In genomic region chr7:28353267-28353666, GRCm38 (mm10) we compare ENCODE assay signal across 14 mouse cellular contexts. TPM values are rescaled to one million over a fixed set of nuclear protein-coding genes. Genes with fewer than 3 reads are reported as not detected.
DNase-seq lines count a peak whose midpoint lies in the region; ATAC-seq and TF ChIP-seq lines count a peak whose summit lies in the region.
"Had no signal": no experiment of that assay in that cellular context is flagged by ENCODE, and none has a peak within 500 bp of the region (broad histone marks: within the 10 kb centered on the region; RNA-seq: fewer than 3 reads in every experiment).

No protein-coding gene starts in this region.

- DNase-seq in heart, postnatal 0 days (ENCODE audit: low spot score): no peak
- DNase-seq in heart, postnatal 25 days (ENCODE audit: low spot score): no peak
- DNase-seq in lung, postnatal 0 days (ENCODE audit: low spot score): no peak
- DNase-seq in lung, adult 18-20 months: no peak
- no peak for DNase-seq in ES-E14 (ENCODE audit: low read depth, low spot score)
- no peak for DNase-seq in liver, postnatal 0 days
- DNase-seq in spleen, postnatal 4 days (ENCODE audit: low spot score in 2 of 2): no peak
- DNase-seq: adrenal gland, postnatal 25 days; gastrocnemius, postnatal 14 days had no signal

- H3K27ac ChIP-seq in heart, postnatal 0 days (ENCODE audit: low read depth): no peak overlapping the region
- H3K27ac ChIP-seq in lung, postnatal 0 days (ENCODE audit: low read length): no peak overlapping the region
- H3K27ac ChIP-seq in ES-E14 (ENCODE audit: insufficient read depth, low read depth, low read length, poor library complexity, severe bottlenecking): no peak overlapping the region; the same call in 1 of the 2 replicates
- H3K27ac ChIP-seq in liver, postnatal 0 days (ENCODE audit: low read depth): no peak overlapping the region
- H3K27ac ChIP-seq: heart, embryonic 15.5 days; liver, embryonic 14.5 days had no signal

- peaks cover 29% of the 10 kb centered on the region for H3K4me1 ChIP-seq in heart, postnatal 0 days (ENCODE audit: control insufficient read depth, insufficient read depth)
- peaks cover 25% of the 10 kb centered on the region for H3K4me1 ChIP-seq in lung, postnatal 0 days (ENCODE audit: insufficient read depth, low read depth, low read length)
- H3K4me1 ChIP-seq in ES-E14 (ENCODE audit: control insufficient read depth in 2 of 2, insufficient read depth in 2 of 2, low read length in 2 of 2, poor library complexity in 1 of 2): peaks cover 5 to 7% of the 10 kb centered on the region in 2 experiments; a peak in 2 of 4 replicates
- peaks cover 25% of the 10 kb centered on the region for H3K4me1 ChIP-seq in liver, postnatal 0 days (ENCODE audit: insufficient read depth)

- TF ChIP-seq CTCF in heart, postnatal 0 days (IDR thresholded peaks at IDR 0.05; ENCODE audit: low read depth): 0 out of 2 replicates have a peak, but pooled peaks have one; percentile 10
- TF ChIP-seq CTCF in lung, postnatal 0 days (IDR thresholded peaks at IDR 0.05): peak; percentile 41
- TF ChIP-seq CTCF in liver, postnatal 0 days (IDR thresholded peaks at IDR 0.05; ENCODE audit: low read depth): peak; percentile 24; the same call in 1 of the 2 replicates

- ATAC-seq in heart, postnatal 0 days (ENCODE audit: insufficient read depth, low read depth): no peak
- no peak for ATAC-seq in lung, postnatal 0 days
- no peak for ATAC-seq in liver, postnatal 0 days
- no peak for ATAC-seq in erythroid progenitor cell, adult 5-6 weeks (replicated peaks; ENCODE audit: low FRiP score, poor library complexity, severe bottlenecking)
- ATAC-seq: forebrain, embryonic 16.5 days had no signal

- no peak overlapping the region for H3K4me2 ChIP-seq in heart, postnatal 0 days (ENCODE audit: low read depth, low read length)
- no peak overlapping the region for H3K4me2 ChIP-seq in lung, postnatal 0 days (replicated peaks; ENCODE audit: low read depth, low read length)
- no peak overlapping the region for H3K4me2 ChIP-seq in liver, postnatal 0 days (ENCODE audit: low read depth, low read length)
- H3K4me2 ChIP-seq: heart, embryonic 15.5 days; midbrain, embryonic 11.5 days had no signal

- in situ Hi-C loops in ES-E14 (cut with MboI; ENCODE audit: low sequenced_read_pairs in 2 of 2, unreplicated experiment in 2 of 2): no loop called here

- WGBS in heart, postnatal 0 days: 91% methylated on average over 2 of the region's 2 CpGs
- WGBS in lung, postnatal 0 days: 92% methylated on average over 2 of the region's 2 CpGs
- 85% methylated on average over 2 of the region's 2 CpGs for WGBS in liver, postnatal 0 days (ENCODE audit: insufficient replicate concordance)

- peaks cover 30% of the 10 kb centered on the region for H3K36me3 ChIP-seq in heart, postnatal 0 days (replicated peaks; ENCODE audit: control insufficient read depth, insufficient read depth, low read length)
- 0 out of 2 replicates have a peak, but pooled peaks cover 6% of the 10 kb centered on the region for H3K36me3 ChIP-seq in lung, postnatal 0 days (ENCODE audit: insufficient read depth, low read length)
- H3K36me3 ChIP-seq in ES-E14 (ENCODE audit: control insufficient read depth, insufficient read depth, low read length, poor library complexity, severe bottlenecking): peaks cover 34% of the 10 kb centered on the region
- peaks cover 23% of the 10 kb centered on the region for H3K36me3 ChIP-seq in liver, postnatal 0 days (replicated peaks; ENCODE audit: insufficient read depth, low read length)

- H3K4me3 ChIP-seq in heart, postnatal 0 days (ENCODE audit: low read depth, low read length): no peak overlapping the region
- H3K4me3 ChIP-seq in lung, postnatal 0 days (ENCODE audit: low read depth, low read length): no peak overlapping the region
- H3K4me3 ChIP-seq in ES-E14 (ENCODE audit: insufficient read depth in 1 of 2, low read depth in 1 of 2, low read length in 2 of 2, poor library complexity in 1 of 2, severe bottlenecking in 1 of 2): no peak overlapping the region
- H3K4me3 ChIP-seq in liver, postnatal 0 days (ENCODE audit: low read depth, low read length): no peak overlapping the region
- H3K4me3 ChIP-seq: heart, embryonic 15.5 days had no signal

- TF ChIP-seq EP300 in heart, postnatal 0 days (IDR thresholded peaks at IDR 0.05; ENCODE audit: low read depth): no peak
- TF ChIP-seq EP300 in lung, postnatal 0 days (IDR thresholded peaks at IDR 0.05): no peak
- no peak for TF ChIP-seq EP300 in liver, postnatal 0 days (IDR thresholded peaks at IDR 0.05; ENCODE audit: low read depth)

- H3K9me3 ChIP-seq in heart, postnatal 0 days (replicated peaks; ENCODE audit: control insufficient read depth, low read length): no peaks in the 10 kb centered on the region
- no peaks in the 10 kb centered on the region for H3K9me3 ChIP-seq in lung, postnatal 0 days (ENCODE audit: low read length)
- H3K9me3 ChIP-seq in ES-E14 (ENCODE audit: control insufficient read depth, insufficient read depth, low read depth, low read length): no peaks in the 10 kb centered on the region
- no peaks in the 10 kb centered on the region for H3K9me3 ChIP-seq in liver, postnatal 0 days (ENCODE audit: low read length)
- H3K9me3 ChIP-seq: heart, embryonic 15.5 days had no signal

- no peaks in the 10 kb centered on the region for H3K27me3 ChIP-seq in heart, postnatal 0 days (ENCODE audit: control insufficient read depth, insufficient read depth, low read length)
- H3K27me3 ChIP-seq in lung, postnatal 0 days (replicated peaks; ENCODE audit: insufficient read depth, low read length): no peaks in the 10 kb centered on the region
- no peaks in the 10 kb centered on the region for H3K27me3 ChIP-seq in liver, postnatal 0 days (ENCODE audit: insufficient read depth, low read length)
- H3K27me3 ChIP-seq: heart, embryonic 15.5 days had no signal

- H3K9ac ChIP-seq in heart, postnatal 0 days (replicated peaks; ENCODE audit: low read depth, low read length): no peak overlapping the region
- H3K9ac ChIP-seq in lung, postnatal 0 days (replicated peaks; ENCODE audit: low read depth): no peak overlapping the region
- H3K9ac ChIP-seq in ES-E14 (ENCODE audit: insufficient read depth, low read depth, low read length, poor library complexity, severe bottlenecking): peak overlapping the region; percentile 7; the same call in 1 of the 2 replicates
- no peak overlapping the region for H3K9ac ChIP-seq in liver, postnatal 0 days (replicated peaks)
- H3K9ac ChIP-seq: heart, embryonic 15.5 days; liver, embryonic 14.5 days had no signal

- intact Hi-C loops in heart, postnatal 25 days (cut with DNase I): loop anchor here (5.0 kb wide), 1 partner anchor 84 kb away; the partner anchor contains the start of gene Gmfg

RNA-seq across cellular contexts. Expression of gene Rps16, which starts 2.8 kb away (rescaled TPM):
- 145 and 161 TPM in 2 replicates for total RNA-seq in heart, postnatal 0 days (2014; rRNA removed; ENCODE audit: low replicate concordance)
- 481 and 513 TPM in 2 replicates for polyA plus RNA-seq in heart, postnatal 0 days (2015; fragmentation: Nextera tagmentation; extraction: Ambion mirVana)
- 100 to 1,000 TPM; 489 to 520 TPM for total RNA-seq in heart, postnatal 25 days (2021)
- polyA plus RNA-seq in lung, postnatal 0 days (2015; fragmentation: Nextera tagmentation; extraction: Ambion mirVana): 623 and 695 TPM in 2 replicates
- total RNA-seq in ES-E14 (2012; rRNA removed): 1,678 and 1,740 TPM in 2 replicates
- 653 and 673 TPM in 2 replicates for polyA plus RNA-seq in liver, postnatal 0 days (2015; fragmentation: Nextera tagmentation; extraction: Ambion mirVana)
- total RNA-seq in erythroid progenitor cell, adult 5-6 weeks (2015; ENCODE audit: low replicate concordance): 892 and 1,114 TPM in 2 replicates
- 132 and 239 TPM in 2 replicates for total RNA-seq in erythroid progenitor cell, adult 5-6 weeks (2017; ENCODE audit: low replicate concordance)

RNA-seq across cellular contexts. Expression of gene Supt5, which starts 14.7 kb away (rescaled TPM):
- total RNA-seq in heart, postnatal 0 days (2014; rRNA removed; ENCODE audit: low replicate concordance): 52.3 and 71.4 TPM in 2 replicates
- polyA plus RNA-seq in heart, postnatal 0 days (2015; fragmentation: Nextera tagmentation; extraction: Ambion mirVana): 36.4 and 36.6 TPM in 2 replicates
- total RNA-seq in heart, postnatal 25 days (2021): 10 to 100 TPM; 52.8 to 52.9 TPM
- 39.7 and 41.0 TPM in 2 replicates for polyA plus RNA-seq in lung, postnatal 0 days (2015; fragmentation: Nextera tagmentation; extraction: Ambion mirVana)
- total RNA-seq in ES-E14 (2012; rRNA removed): 83.7 and 87.8 TPM in 2 replicates
- polyA plus RNA-seq in liver, postnatal 0 days (2015; fragmentation: Nextera tagmentation; extraction: Ambion mirVana): 18.7 and 21.0 TPM in 2 replicates
- 33.5 and 37.8 TPM in 2 replicates for total RNA-seq in erythroid progenitor cell, adult 5-6 weeks (2015; ENCODE audit: low replicate concordance)
- 34.3 and 43.0 TPM in 2 replicates for total RNA-seq in erythroid progenitor cell, adult 5-6 weeks (2017; ENCODE audit: low replicate concordance)

RNA-seq across cellular contexts. Expression of gene Plekhg2, which starts 19.1 kb away (rescaled TPM):
- 23.5 and 41.7 TPM in 2 replicates for total RNA-seq in heart, postnatal 0 days (2014; rRNA removed; ENCODE audit: low replicate concordance)
- polyA plus RNA-seq in heart, postnatal 0 days (2015; fragmentation: Nextera tagmentation; extraction: Ambion mirVana): 11.8 and 13.7 TPM in 2 replicates
- 10 to 100 TPM; 13.1 to 20.4 TPM for total RNA-seq in heart, postnatal 25 days (2021)
- 22.4 and 26.7 TPM in 2 replicates for polyA plus RNA-seq in lung, postnatal 0 days (2015; fragmentation: Nextera tagmentation; extraction: Ambion mirVana)
- 15.0 TPM in 2 replicates for total RNA-seq in ES-E14 (2012; rRNA removed)
- polyA plus RNA-seq in liver, postnatal 0 days (2015; fragmentation: Nextera tagmentation; extraction: Ambion mirVana): 2.8 and 3.9 TPM in 2 replicates
- 2.1 and 5.8 TPM in 2 replicates for total RNA-seq in erythroid progenitor cell, adult 5-6 weeks (2015; ENCODE audit: low replicate concordance)
- total RNA-seq in erythroid progenitor cell, adult 5-6 weeks (2017; ENCODE audit: low replicate concordance): 1.0 and 3.1 TPM in 2 replicates

RNA-seq across cellular contexts. Expression of gene Zfp36, which starts 26.8 kb away (rescaled TPM):
- total RNA-seq in heart, postnatal 0 days (2014; rRNA removed; ENCODE audit: low replicate concordance): 10.8 and 19.2 TPM in 2 replicates
- 12.5 and 13.6 TPM in 2 replicates for polyA plus RNA-seq in heart, postnatal 0 days (2015; fragmentation: Nextera tagmentation; extraction: Ambion mirVana)
- total RNA-seq in heart, postnatal 25 days (2021): 10 to 100 TPM; 14.1 to 18.0 TPM
- 48.3 and 55.7 TPM in 2 replicates for polyA plus RNA-seq in lung, postnatal 0 days (2015; fragmentation: Nextera tagmentation; extraction: Ambion mirVana)
- 3.9 and 5.0 TPM in 2 replicates for total RNA-seq in ES-E14 (2012; rRNA removed)
- 13.5 and 21.1 TPM in 2 replicates for polyA plus RNA-seq in liver, postnatal 0 days (2015; fragmentation: Nextera tagmentation; extraction: Ambion mirVana)
- 39.8 and 50.5 TPM in 2 replicates for total RNA-seq in erythroid progenitor cell, adult 5-6 weeks (2015; ENCODE audit: low replicate concordance)
- total RNA-seq in erythroid progenitor cell, adult 5-6 weeks (2017; ENCODE audit: low replicate concordance): 3.9 and 6.4 TPM in 2 replicates

RNA-seq across cellular contexts. Expression of gene Med29, which starts 39.2 kb away (rescaled TPM):
- 42.1 and 51.4 TPM in 2 replicates for total RNA-seq in heart, postnatal 0 days (2014; rRNA removed; ENCODE audit: low replicate concordance)
- polyA plus RNA-seq in heart, postnatal 0 days (2015; fragmentation: Nextera tagmentation; extraction: Ambion mirVana): 44.1 and 45.8 TPM in 2 replicates
- total RNA-seq in heart, postnatal 25 days (2021): 10 to 100 TPM; 18.2 to 20.9 TPM
- 29.9 and 30.2 TPM in 2 replicates for polyA plus RNA-seq in lung, postnatal 0 days (2015; fragmentation: Nextera tagmentation; extraction: Ambion mirVana)
- 34.8 and 50.8 TPM in 2 replicates for total RNA-seq in ES-E14 (2012; rRNA removed)
- polyA plus RNA-seq in liver, postnatal 0 days (2015; fragmentation: Nextera tagmentation; extraction: Ambion mirVana): 18.0 and 18.6 TPM in 2 replicates
- total RNA-seq in erythroid progenitor cell, adult 5-6 weeks (2015; ENCODE audit: low replicate concordance): 0.84 and 13.0 TPM in 2 replicates
- 2.6 and 4.4 TPM in 2 replicates for total RNA-seq in erythroid progenitor cell, adult 5-6 weeks (2017; ENCODE audit: low replicate concordance)
